ENCODE assay signal across 8 mouse cellular contexts in genomic region chr1:127989876-127990731, GRCm38 (mm10).
A peak's percentile ranks its signal among the peaks of the same experiment; 100 is the strongest.
DNase-seq lines count a peak whose midpoint lies in the region; ATAC-seq and TF ChIP-seq lines count a peak whose summit lies in the region.

No protein-coding gene starts in this region.

- no peak overlapping the region for H3K9ac ChIP-seq in intestine, embryonic 16.5 days (ENCODE audit: low read depth, low read length)
- no peak overlapping the region for H3K9ac ChIP-seq in liver, postnatal 0 days (replicated peaks)

- peak; percentile 35 for DNase-seq in layer of hippocampus, adult 11-12 months (ENCODE audit: low spot score)
- no peak for DNase-seq in layer of hippocampus, adult 9-10 months (ENCODE audit: low spot score)
- peak; percentile 67 to 78 for DNase-seq in heart, adult 18-20 months
- DNase-seq in liver, postnatal 0 days: peak; percentile 59
- DNase-seq in right cerebral cortex, postnatal 14 days: peak; percentile 25

- TF ChIP-seq EP300 in liver, postnatal 0 days (IDR thresholded peaks at IDR 0.05; ENCODE audit: low read depth): no peak

- H3K27ac ChIP-seq in brown adipose tissue, adult 24 weeks (replicated peaks; ENCODE audit: low read depth, low read length): peak overlapping the region; percentile 94
- H3K27ac ChIP-seq in intestine, embryonic 16.5 days (ENCODE audit: low read length): no peak overlapping the region
- H3K27ac ChIP-seq in liver, postnatal 0 days (ENCODE audit: low read depth): peak overlapping the region; percentile 56; the same call in 1 of the 2 replicates

- no peak overlapping the region for H3K4me2 ChIP-seq in intestine, embryonic 16.5 days (ENCODE audit: low read depth, low read length)
- H3K4me2 ChIP-seq in liver, postnatal 0 days (ENCODE audit: low read depth, low read length): 0 out of 2 replicates have a peak overlapping the region, but pooled peaks have one; percentile 2

- H3K27me3 ChIP-seq in intestine, embryonic 16.5 days (replicated peaks; ENCODE audit: control insufficient read depth, insufficient read depth, low read length): no peaks in the 10 kb centered on the region
- no peaks in the 10 kb centered on the region for H3K27me3 ChIP-seq in liver, postnatal 0 days (ENCODE audit: insufficient read depth, low read length)

- H3K36me3 ChIP-seq in intestine, embryonic 16.5 days (ENCODE audit: control insufficient read depth, insufficient read depth, low read length): no peaks in the 10 kb centered on the region
- H3K36me3 ChIP-seq in liver, postnatal 0 days (replicated peaks; ENCODE audit: insufficient read depth, low read length): no peaks in the 10 kb centered on the region

- H3K4me3 ChIP-seq in brown adipose tissue, adult 24 weeks (ENCODE audit: insufficient read depth, low read depth, low read length): no peak overlapping the region
- H3K4me3 ChIP-seq in intestine, embryonic 16.5 days (ENCODE audit: low read length): no peak overlapping the region
- no peak overlapping the region for H3K4me3 ChIP-seq in liver, postnatal 0 days (ENCODE audit: low read depth, low read length)

- H3K4me1 ChIP-seq in brown adipose tissue, adult 24 weeks (ENCODE audit: control insufficient read depth, insufficient read depth, insufficient read length, low read length): peaks cover 4% of the 10 kb centered on the region; the same call in 1 of the 2 replicates
- peaks cover 6% of the 10 kb centered on the region; the same call in 1 of the 2 replicates for H3K4me1 ChIP-seq in intestine, embryonic 16.5 days (ENCODE audit: control insufficient read depth, insufficient read depth, low read length)
- peaks cover 9% of the 10 kb centered on the region for H3K4me1 ChIP-seq in liver, postnatal 0 days (ENCODE audit: insufficient read depth)

- no peaks in the 10 kb centered on the region for H3K9me3 ChIP-seq in intestine, embryonic 16.5 days (ENCODE audit: control insufficient read depth, low read length)
- H3K9me3 ChIP-seq in liver, postnatal 0 days (ENCODE audit: low read length): no peaks in the 10 kb centered on the region

- TF ChIP-seq CTCF in liver, postnatal 0 days (IDR thresholded peaks at IDR 0.05; ENCODE audit: low read depth): peak; percentile 59

- ATAC-seq in intestine, embryonic 16.5 days: peak; percentile 80
- ATAC-seq in liver, postnatal 0 days: peak; percentile 96
- no peak for ATAC-seq in erythroblast, adult 5-6 weeks (replicated peaks; ENCODE audit: low FRiP score, poor library complexity, severe bottlenecking)

- WGBS in intestine, embryonic 16.5 days: 55% methylated on average over 9 of the region's 9 CpGs
- WGBS in liver, postnatal 0 days (ENCODE audit: insufficient replicate concordance): 67% methylated on average over 9 of the region's 9 CpGs
